Comparison of ENCODE assay signal across 7 mouse cellular contexts in genomic region chr9:121857474-121858152, GRCm38 (mm10). TPM values are rescaled to one million over a fixed set of nuclear protein-coding genes. Genes with fewer than 3 reads are reported as not detected.
A peak's percentile ranks its signal among the peaks of the same experiment; 100 is the strongest.
DNase-seq lines count a peak whose midpoint lies in the region; ATAC-seq lines count a peak whose summit lies in the region.

No protein-coding gene starts in this region.

- peak; percentile 96 for ATAC-seq in embryonic facial prominence, embryonic 11.5 days (replicated peaks; ENCODE audit: insufficient number of reproducible peaks, low FRiP score, low TSS enrichment, low read depth)
- peak; percentile 90 for ATAC-seq in granulocyte monocyte progenitor cell, adult 5-6 weeks (replicated peaks; ENCODE audit: poor library complexity, severe bottlenecking)
- ATAC-seq in limb, embryonic 11.5 days (ENCODE audit: insufficient number of reproducible peaks, low FRiP score, low TSS enrichment, low read depth), result peak; percentile 99
- ATAC-seq in midbrain, embryonic 14.5 days (ENCODE audit: low FRiP score, low TSS enrichment), result peak; percentile 98

- peak overlapping the region; percentile 88 for H3K4me2 ChIP-seq in embryonic facial prominence, embryonic 11.5 days (ENCODE audit: low read depth, low read length)
- peak overlapping the region; percentile 77 for H3K4me2 ChIP-seq in limb, embryonic 11.5 days (ENCODE audit: low read depth, severe bottlenecking)
- H3K4me2 ChIP-seq in midbrain, embryonic 14.5 days (ENCODE audit: low read length), result peak overlapping the region; percentile 93

- no peaks in the 10 kb centered on the region for H3K9me3 ChIP-seq in embryonic facial prominence, embryonic 11.5 days (replicated peaks; ENCODE audit: control insufficient read depth, low read length)
- no peaks in the 10 kb centered on the region for H3K9me3 ChIP-seq in limb, embryonic 11.5 days (ENCODE audit: control insufficient read depth, low read length)
- H3K9me3 ChIP-seq in midbrain, embryonic 14.5 days (ENCODE audit: control insufficient read depth, low read length), result no peaks in the 10 kb centered on the region

- H3K36me3 ChIP-seq in embryonic facial prominence, embryonic 11.5 days (replicated peaks; ENCODE audit: control insufficient read depth, insufficient read depth, low read depth, low read length), result no peaks in the 10 kb centered on the region
- no peaks in the 10 kb centered on the region for H3K36me3 ChIP-seq in limb, embryonic 11.5 days (ENCODE audit: control insufficient read depth, insufficient read depth, low read length)
- no peaks in the 10 kb centered on the region for H3K36me3 ChIP-seq in midbrain, embryonic 14.5 days (ENCODE audit: control insufficient read depth, insufficient read depth, low read length)

- 1% methylated on average over 70 of the region's 70 CpGs for WGBS in embryonic facial prominence, embryonic 11.5 days
- WGBS in limb, embryonic 11.5 days, result under 1% methylated on average over 60 of the region's 70 CpGs
- under 1% methylated on average over 70 of the region's 70 CpGs for WGBS in midbrain, embryonic 14.5 days

- H3K27me3 ChIP-seq in embryonic facial prominence, embryonic 11.5 days (ENCODE audit: control insufficient read depth, insufficient read depth, low read length), result no peaks in the 10 kb centered on the region
- no peaks in the 10 kb centered on the region for H3K27me3 ChIP-seq in limb, embryonic 11.5 days (ENCODE audit: control insufficient read depth, insufficient read depth, low read length)
- no peaks in the 10 kb centered on the region for H3K27me3 ChIP-seq in midbrain, embryonic 14.5 days (ENCODE audit: control insufficient read depth, insufficient read depth, low read length)

- no peaks in the 10 kb centered on the region for H3K4me1 ChIP-seq in embryonic facial prominence, embryonic 11.5 days (ENCODE audit: control insufficient read depth, insufficient read depth, low read length)
- H3K4me1 ChIP-seq in limb, embryonic 11.5 days (ENCODE audit: control insufficient read depth, insufficient read depth, low read length), result no peaks in the 10 kb centered on the region
- peaks cover 2% of the 10 kb centered on the region; the same call in 1 of the 2 replicates for H3K4me1 ChIP-seq in midbrain, embryonic 14.5 days (ENCODE audit: control insufficient read depth, insufficient read depth, low read length)

- H3K9ac ChIP-seq in embryonic facial prominence, embryonic 11.5 days (replicated peaks; ENCODE audit: low read length), result peak overlapping the region; percentile 80
- peak overlapping the region; percentile 78 for H3K9ac ChIP-seq in limb, embryonic 11.5 days (ENCODE audit: low read length)
- peak overlapping the region; percentile 81 for H3K9ac ChIP-seq in midbrain, embryonic 14.5 days (replicated peaks; ENCODE audit: low read length)

- DNase-seq in adrenal gland, postnatal 14 days, result peak; percentile 100
- DNase-seq in embryonic facial prominence, embryonic 11.5 days (ENCODE audit: low spot score), result peak; percentile 98
- peak; percentile 99 for DNase-seq in kidney, adult 18-20 months
- peak; percentile 97 for DNase-seq in limb, embryonic 11.5 days (ENCODE audit: low spot score)
- DNase-seq in midbrain, embryonic 14.5 days, result peak; percentile 99
- DNase-seq in spleen, adult 18-20 months, result peak; percentile 96 to 98

- H3K4me3 ChIP-seq in embryonic facial prominence, embryonic 11.5 days (ENCODE audit: low read depth, low read length), result peak overlapping the region; percentile 86
- H3K4me3 ChIP-seq in limb, embryonic 11.5 days (ENCODE audit: low read depth, low read length), result peak overlapping the region; percentile 89
- H3K4me3 ChIP-seq in midbrain, embryonic 14.5 days (replicated peaks; ENCODE audit: low read depth, low read length), result peak overlapping the region; percentile 86

- H3K27ac ChIP-seq in embryonic facial prominence, embryonic 11.5 days (replicated peaks; ENCODE audit: low read depth, low read length), result peak overlapping the region; percentile 80
- H3K27ac ChIP-seq in limb, embryonic 11.5 days (replicated peaks; ENCODE audit: low read depth, low read length), result peak overlapping the region; percentile 92
- H3K27ac ChIP-seq in midbrain, embryonic 14.5 days (replicated peaks; ENCODE audit: low read depth, low read length), result peak overlapping the region; percentile 93

RNA-seq across cellular contexts. Expression of gene Higd1a, which starts 0.5 kb away (rescaled TPM):
- total RNA-seq in adrenal gland, postnatal 14 days (2021), result 112 and 114 TPM in 2 replicates
- polyA plus RNA-seq in embryonic facial prominence, embryonic 11.5 days (2014; fragmentation: Nextera tagmentation; extraction: Ambion mirVana), result 135 and 136 TPM in 2 replicates
- total RNA-seq in granulocyte monocyte progenitor cell, adult 5-6 weeks (2014; fragmentation: Nextera tagmentation), result 106 and 125 TPM in 2 replicates
- 12.9 and 16.8 TPM in 2 replicates for total RNA-seq in granulocyte monocyte progenitor cell, adult 5-6 weeks (2017)
- 149 and 155 TPM in 2 replicates for polyA plus RNA-seq in limb, embryonic 11.5 days (2014; fragmentation: Nextera tagmentation; extraction: Ambion mirVana)
- polyA plus RNA-seq in midbrain, embryonic 14.5 days (2014; fragmentation: Nextera tagmentation; extraction: Ambion mirVana), result 135 and 165 TPM in 2 replicates

RNA-seq across cellular contexts. Expression of gene Ccdc13, which starts 18.4 kb away (rescaled TPM):
- 0.86 and 1.1 TPM in 2 replicates for total RNA-seq in adrenal gland, postnatal 14 days (2021)
- 0.18 and 1.3 TPM in 2 replicates for polyA plus RNA-seq in embryonic facial prominence, embryonic 11.5 days (2014; fragmentation: Nextera tagmentation; extraction: Ambion mirVana)
- not detected in 2 replicates for total RNA-seq in granulocyte monocyte progenitor cell, adult 5-6 weeks (2014; fragmentation: Nextera tagmentation)
- not detected in 2 replicates for total RNA-seq in granulocyte monocyte progenitor cell, adult 5-6 weeks (2017)
- polyA plus RNA-seq in limb, embryonic 11.5 days (2014; fragmentation: Nextera tagmentation; extraction: Ambion mirVana), result 0.35 and 0.37 TPM in 2 replicates
- 2.3 and 2.9 TPM in 2 replicates for polyA plus RNA-seq in midbrain, embryonic 14.5 days (2014; fragmentation: Nextera tagmentation; extraction: Ambion mirVana)

RNA-seq across cellular contexts. Expression of gene Ackr2, which starts 40.5 kb away (rescaled TPM):
- 1.4 and 2.1 TPM in 2 replicates for total RNA-seq in adrenal gland, postnatal 14 days (2021)
- polyA plus RNA-seq in embryonic facial prominence, embryonic 11.5 days (2014; fragmentation: Nextera tagmentation; extraction: Ambion mirVana), result 0.10 and 0.31 TPM in 2 replicates
- not detected in 2 replicates for total RNA-seq in granulocyte monocyte progenitor cell, adult 5-6 weeks (2014; fragmentation: Nextera tagmentation)
- not detected in 2 replicates for total RNA-seq in granulocyte monocyte progenitor cell, adult 5-6 weeks (2017)
- polyA plus RNA-seq in limb, embryonic 11.5 days (2014; fragmentation: Nextera tagmentation; extraction: Ambion mirVana), result 0.17 and 0.21 TPM in 2 replicates
- polyA plus RNA-seq in midbrain, embryonic 14.5 days (2014; fragmentation: Nextera tagmentation; extraction: Ambion mirVana), result 3.2 and 4.5 TPM in 2 replicates

RNA-seq across cellular contexts. Expression of gene Cyp8b1, which starts 58.5 kb away (rescaled TPM):
- 1.6 and 10.7 TPM in 2 replicates for total RNA-seq in adrenal gland, postnatal 14 days (2021)
- polyA plus RNA-seq in embryonic facial prominence, embryonic 11.5 days (2014; fragmentation: Nextera tagmentation; extraction: Ambion mirVana), result not detected in 2 replicates
- not detected in 2 replicates for total RNA-seq in granulocyte monocyte progenitor cell, adult 5-6 weeks (2014; fragmentation: Nextera tagmentation)
- total RNA-seq in granulocyte monocyte progenitor cell, adult 5-6 weeks (2017), result not detected in 2 replicates
- polyA plus RNA-seq in limb, embryonic 11.5 days (2014; fragmentation: Nextera tagmentation; extraction: Ambion mirVana), result not detected in 2 replicates
- not detected in 2 replicates for polyA plus RNA-seq in midbrain, embryonic 14.5 days (2014; fragmentation: Nextera tagmentation; extraction: Ambion mirVana)

Comparison
In these comparisons a context has a peak if more than half of its experiments do, and no peak if none do; other contexts are left out.
1. Peak in every context shown above with its lines: DNase-seq, ATAC-seq, H3K4me3 ChIP-seq and H3K27ac ChIP-seq.